Mouse (Mus musculus): Measurements from ENCODE around the gene Cntrob.

DNA sequence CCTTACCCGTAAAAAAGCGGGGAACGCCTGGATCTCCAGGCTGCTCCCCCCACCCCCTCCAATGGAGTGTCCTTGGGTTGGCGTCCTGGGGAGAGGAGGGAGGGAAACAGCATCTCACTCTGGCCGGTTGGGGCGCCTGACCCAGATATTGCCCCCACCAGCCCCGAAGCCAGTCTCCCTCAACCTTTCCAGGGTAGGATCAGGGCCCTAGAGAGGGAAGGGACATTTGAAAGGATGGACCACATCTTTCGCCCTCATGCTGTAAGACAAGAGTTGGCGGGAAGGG, 3.5 kb upstream of the Cntrob start:
- peak; percentile 6; the same call in 1 of the 2 replicates for TF ChIP-seq CTCF (IDR thresholded peaks at IDR 0.05; ENCODE audit: low read depth)
- no peak for TF ChIP-seq EP300 (IDR thresholded peaks at IDR 0.05; ENCODE audit: low read depth)

Measured in liver, postnatal 0 days (tissue).